Mouse (Mus musculus): ENCODE data around the gene Vta1. TPM values are rescaled to one million over a fixed set of nuclear protein-coding genes. Genes with fewer than 3 reads are reported as not detected.

Vta1 gene
- 173 and 187 TPM in 2 replicates for polyA plus RNA-seq (2015; fragmentation: Nextera tagmentation; extraction: Ambion mirVana)

DNA sequence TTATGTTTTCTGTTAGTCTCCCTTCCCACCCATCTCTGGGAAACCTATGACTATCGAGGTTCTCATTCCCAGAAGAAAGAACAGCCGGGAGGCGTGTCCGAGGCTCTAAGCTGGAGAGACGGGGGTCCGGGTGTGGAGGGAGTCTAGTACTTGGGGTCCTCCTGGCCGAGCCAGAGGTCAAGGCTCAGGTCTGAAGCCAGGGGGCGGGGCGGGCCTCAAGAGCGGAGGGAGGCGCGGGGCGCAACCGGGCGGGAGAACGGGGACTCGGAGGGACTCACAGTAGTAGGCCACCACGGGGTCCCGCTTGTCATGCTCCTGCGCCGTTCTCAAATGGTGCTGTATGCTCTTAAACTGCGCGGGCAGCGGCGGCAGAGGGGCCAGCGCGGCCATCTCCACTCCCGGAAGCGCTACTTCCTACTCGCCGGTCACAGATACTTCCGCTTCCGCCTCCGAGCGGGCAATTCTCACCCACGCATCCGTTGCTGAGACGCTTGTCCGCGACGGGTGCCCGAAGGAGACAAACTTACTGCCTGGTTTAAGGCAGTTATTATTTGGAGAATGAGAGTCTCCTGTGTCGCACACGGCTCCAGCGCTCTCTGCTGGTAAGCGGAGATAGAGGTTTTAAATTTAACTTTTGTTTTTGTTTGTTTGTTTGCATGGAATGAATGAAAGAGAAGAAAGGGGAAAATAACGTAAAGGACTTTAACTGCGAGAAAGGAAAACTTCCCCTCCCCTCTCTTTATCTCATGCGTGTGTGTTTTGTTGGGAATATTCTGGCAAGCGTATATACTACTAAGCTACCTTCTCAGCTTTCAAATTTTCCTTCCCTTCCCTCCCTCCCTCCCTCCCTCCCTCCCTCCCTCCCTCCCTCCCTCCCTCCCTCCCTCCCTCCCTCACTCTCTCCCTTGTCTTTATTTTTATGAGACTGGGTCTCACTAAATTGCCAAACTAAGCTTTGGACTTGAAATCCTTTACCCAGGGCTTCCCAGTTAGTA is at the start of gene Vta1, which contains the start of gene Nmbr:
Vta1 (minus strand) TSS at position 489 of the 995 bp plus-strand sequence.
Nmbr (plus strand) TSS at position 520 of the 995 bp plus-strand sequence.
- under 1% methylated on average over 48 of the region's 50 CpGs for WGBS
- Histone ChIP-seq H3K4me2 (peak within 1 kb of the TSS; percentile 60), H3K27ac (replicated peaks) (peak within 1 kb of the TSS; percentile 87), H3K9ac (replicated peaks) (peak within 1 kb of the TSS; percentile 80), H3K4me1 (peaks cover 17% of the 10 kb centered on the region), H3K27me3 (replicated peaks) (no peaks in the 10 kb centered on the region), H3K9me3 (replicated peaks) (no peaks in the 10 kb centered on the region), H3K36me3 (no peaks in the 10 kb centered on the region), H3K4me3 (replicated peaks) (peak within 1 kb of the TSS; percentile 89)
- peak; percentile 97 for ATAC-seq (ENCODE audit: low FRiP score)

DNA sequence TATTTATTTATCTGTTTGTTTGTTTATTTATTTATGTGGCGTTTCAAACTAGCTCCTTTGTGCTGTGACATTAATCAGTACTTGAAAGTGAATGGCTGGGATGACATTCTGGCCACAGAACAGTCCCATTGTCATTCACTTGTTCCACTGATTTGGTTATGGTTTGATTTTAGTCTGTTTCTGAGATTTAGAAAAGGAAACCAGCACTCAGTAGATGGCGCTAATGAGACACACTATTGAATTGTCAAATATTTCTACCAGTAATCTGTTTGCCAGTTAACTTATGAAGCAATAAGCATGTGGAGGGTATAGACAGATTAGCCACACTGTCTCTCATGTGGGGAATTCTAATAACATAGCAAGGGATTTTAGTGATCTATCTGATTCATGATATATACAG is 28.9 kb upstream of the Vta1 start:
- 7% methylated on average over 2 of the region's 2 CpGs for WGBS
- Histone ChIP-seq H3K9ac (replicated peaks) (no peak overlapping the region), H3K27ac (replicated peaks) (no peak overlapping the region), H3K4me2 (no peak overlapping the region), H3K27me3 (replicated peaks) (no peaks in the 10 kb centered on the region), H3K36me3 (no peaks in the 10 kb centered on the region), H3K9me3 (replicated peaks) (no peaks in the 10 kb centered on the region), H3K4me1 (no peaks in the 10 kb centered on the region), H3K4me3 (replicated peaks) (no peak overlapping the region)
- no peak for ATAC-seq (ENCODE audit: low FRiP score)

DNA sequence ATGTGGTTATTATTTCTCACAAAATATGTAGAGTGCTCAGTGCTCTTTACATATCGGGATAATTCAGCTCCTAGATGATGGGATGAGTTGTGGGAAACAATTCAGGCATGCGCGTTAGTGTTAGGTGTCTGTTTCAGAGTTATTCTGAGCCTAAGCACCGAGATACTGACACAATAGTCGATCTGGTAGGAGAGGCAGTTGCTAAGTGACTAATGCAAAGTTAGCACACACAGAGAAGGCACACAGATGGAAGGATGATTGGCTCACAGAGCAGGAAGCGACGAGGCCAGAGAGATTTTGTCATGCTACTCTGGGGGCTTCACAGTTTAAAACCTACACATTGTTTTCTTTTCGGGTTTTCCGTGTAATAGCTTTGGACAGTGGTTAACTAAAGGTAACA is 20.3 kb upstream of the Vta1 start:
- WGBS = 73% methylated on average over 9 of the region's 9 CpGs
- Histone ChIP-seq H3K27ac (replicated peaks) (no peak overlapping the region), H3K9ac (replicated peaks) (no peak overlapping the region), H3K4me3 (replicated peaks) (no peak overlapping the region), H3K36me3 (no peaks in the 10 kb centered on the region), H3K27me3 (replicated peaks) (no peaks in the 10 kb centered on the region), H3K9me3 (replicated peaks) (no peaks in the 10 kb centered on the region), H3K4me2 (no peak overlapping the region), H3K4me1 (no peaks in the 10 kb centered on the region)
- ATAC-seq (ENCODE audit: low FRiP score) = no peak

DNA sequence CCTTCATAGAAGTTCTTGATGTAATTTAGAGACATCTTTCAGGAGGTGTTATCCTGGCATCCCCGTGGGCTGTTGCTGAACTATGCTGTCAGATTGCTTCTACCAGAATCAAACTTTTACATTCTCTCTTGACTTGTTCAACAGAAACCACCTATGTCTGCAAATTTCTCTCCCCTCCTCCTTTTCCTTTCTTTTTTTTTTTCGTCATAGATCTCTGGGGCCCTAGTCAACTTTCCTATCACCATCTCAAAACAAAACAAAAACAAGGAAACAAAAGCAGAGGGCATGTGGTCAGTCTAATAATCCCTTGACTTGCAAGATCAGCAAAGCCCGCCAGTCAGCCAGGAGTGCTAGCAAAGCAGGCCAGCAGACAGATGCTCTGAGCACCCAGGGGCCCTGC is 12.8 kb upstream of the Vta1 start, which contains the start of gene Gje1:
Gje1 (minus strand) TSS at position 101 of the 400 bp plus-strand sequence.
- 69% methylated on average over 3 of the region's 3 CpGs for whole genome bisulfite sequencing
- no peaks in the 10 kb centered on the region for H3K27me3 ChIP-seq (replicated peaks)
- H3K9ac ChIP-seq (replicated peaks) = no peak within 1 kb of the TSS
- ATAC-seq (ENCODE audit: low FRiP score) = no peak
- H3K4me1 ChIP-seq = no peaks in the 10 kb centered on the region
- H3K4me2 ChIP-seq = no peak within 1 kb of the TSS
- no peaks in the 10 kb centered on the region for H3K9me3 ChIP-seq (replicated peaks)
- H3K27ac ChIP-seq (replicated peaks) = no peak within 1 kb of the TSS
- no peak within 1 kb of the TSS for H3K4me3 ChIP-seq (replicated peaks)
- no peaks in the 10 kb centered on the region for H3K36me3 ChIP-seq

DNA sequence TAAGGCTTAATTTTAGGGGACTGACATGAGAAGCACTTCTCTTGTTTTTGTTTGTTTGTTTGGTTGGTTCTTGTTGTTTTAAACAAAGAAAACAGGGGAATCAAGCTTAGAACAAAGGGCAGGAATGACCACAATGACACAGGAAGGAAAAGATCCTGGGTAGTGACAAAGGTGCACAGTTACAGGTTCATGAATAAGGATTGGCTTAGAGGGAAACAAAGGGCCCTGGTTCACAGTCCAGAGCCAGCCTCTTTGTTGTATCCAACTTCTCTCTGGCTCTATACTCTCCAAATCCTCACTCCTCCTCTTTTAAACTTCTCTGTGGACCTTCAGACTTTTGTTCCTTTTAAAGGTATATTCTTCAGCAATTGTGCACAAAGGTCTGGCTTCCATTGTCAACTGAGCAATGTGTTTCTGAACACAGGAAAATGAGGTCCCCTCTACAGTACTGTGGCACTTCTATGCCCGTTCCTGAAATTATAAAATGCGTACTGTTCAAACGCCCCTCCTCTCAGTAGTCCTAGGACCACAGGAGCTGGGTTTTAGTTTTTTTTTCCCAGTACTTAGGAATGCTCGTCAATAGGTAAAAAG is 1.4 kb downstream of the Vta1 start:
- H3K36me3 ChIP-seq = no peaks in the 10 kb centered on the region
- H3K27me3 ChIP-seq (replicated peaks) = no peaks in the 10 kb centered on the region
- peak overlapping the region; percentile 80 for H3K9ac ChIP-seq (replicated peaks)
- no peaks in the 10 kb centered on the region for H3K9me3 ChIP-seq (replicated peaks)
- peak overlapping the region; percentile 60 for H3K4me2 ChIP-seq
- H3K4me1 ChIP-seq = peaks cover 17% of the 10 kb centered on the region
- no peak for ATAC-seq (ENCODE audit: low FRiP score)
- WGBS = 17% methylated on average over 4 of the region's 4 CpGs
- H3K4me3 ChIP-seq (replicated peaks) = peak overlapping the region; percentile 89
- peak overlapping the region; percentile 54 for H3K27ac ChIP-seq (replicated peaks)

DNA sequence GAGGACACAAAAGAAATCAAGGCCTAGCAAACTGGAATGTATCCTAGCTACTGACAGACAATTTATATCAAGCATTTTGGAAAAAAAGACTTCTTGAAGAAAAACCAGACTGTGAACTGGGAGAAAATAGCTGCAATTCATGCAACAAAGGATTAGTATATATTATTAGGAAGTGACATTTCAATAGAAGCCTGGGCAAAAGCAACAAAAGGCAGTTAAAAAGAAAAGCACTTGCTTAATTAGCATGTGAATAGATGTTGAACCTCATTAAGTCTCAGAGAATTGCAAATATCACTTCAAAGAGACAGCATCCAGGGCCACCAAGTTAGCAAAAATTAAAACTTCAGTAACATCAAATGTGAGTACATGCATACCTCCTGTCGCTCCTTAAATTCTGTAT is 2.1 kb downstream of the Vta1 start:
- Histone ChIP-seq H3K9me3 (replicated peaks) (no peaks in the 10 kb centered on the region), H3K27ac (replicated peaks) (0 out of 2 replicates have a peak overlapping the region, but pooled peaks have one; percentile 54), H3K27me3 (replicated peaks) (no peaks in the 10 kb centered on the region), H3K36me3 (no peaks in the 10 kb centered on the region), H3K4me2 (peak overlapping the region; percentile 60), H3K4me1 (peaks cover 17% of the 10 kb centered on the region), H3K4me3 (replicated peaks) (peak overlapping the region; percentile 89; the same call in 1 of the 2 replicates), H3K9ac (replicated peaks) (no peak overlapping the region)
- ATAC-seq (ENCODE audit: low FRiP score) = no peak
- 21% methylated on average over 1 of the region's 1 CpGs for WGBS

DNA sequence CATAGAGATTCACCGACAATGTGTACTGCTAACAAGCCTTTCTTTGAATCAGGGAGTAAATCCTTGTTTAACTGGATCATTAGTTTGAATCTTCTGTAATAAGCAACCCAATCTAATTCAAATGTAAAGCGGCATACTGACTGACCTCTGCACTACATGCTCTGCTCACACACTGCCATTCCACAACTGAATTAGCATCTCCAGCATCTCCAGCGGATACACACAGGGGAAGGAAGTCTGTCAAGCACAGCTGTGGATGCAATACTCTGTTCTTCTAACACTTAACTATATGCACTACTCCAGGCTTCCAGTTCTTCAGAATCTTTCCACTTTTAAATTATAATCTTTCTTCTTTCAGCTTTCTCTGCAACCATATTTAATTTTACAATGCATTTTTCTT is 15.0 kb downstream of the Vta1 start:
- no peaks in the 10 kb centered on the region for H3K4me1 ChIP-seq
- H3K9ac ChIP-seq (replicated peaks) = no peak overlapping the region
- peaks cover 8% of the 10 kb centered on the region; the same call in 1 of the 2 replicates for H3K36me3 ChIP-seq
- H3K4me3 ChIP-seq (replicated peaks) = no peak overlapping the region
- H3K4me2 ChIP-seq = no peak overlapping the region
- no peaks in the 10 kb centered on the region for H3K27me3 ChIP-seq (replicated peaks)
- H3K27ac ChIP-seq (replicated peaks) = no peak overlapping the region
- 38% methylated on average over 3 of the region's 3 CpGs for WGBS
- ATAC-seq (ENCODE audit: low FRiP score) = no peak
- no peaks in the 10 kb centered on the region for H3K9me3 ChIP-seq (replicated peaks)

DNA sequence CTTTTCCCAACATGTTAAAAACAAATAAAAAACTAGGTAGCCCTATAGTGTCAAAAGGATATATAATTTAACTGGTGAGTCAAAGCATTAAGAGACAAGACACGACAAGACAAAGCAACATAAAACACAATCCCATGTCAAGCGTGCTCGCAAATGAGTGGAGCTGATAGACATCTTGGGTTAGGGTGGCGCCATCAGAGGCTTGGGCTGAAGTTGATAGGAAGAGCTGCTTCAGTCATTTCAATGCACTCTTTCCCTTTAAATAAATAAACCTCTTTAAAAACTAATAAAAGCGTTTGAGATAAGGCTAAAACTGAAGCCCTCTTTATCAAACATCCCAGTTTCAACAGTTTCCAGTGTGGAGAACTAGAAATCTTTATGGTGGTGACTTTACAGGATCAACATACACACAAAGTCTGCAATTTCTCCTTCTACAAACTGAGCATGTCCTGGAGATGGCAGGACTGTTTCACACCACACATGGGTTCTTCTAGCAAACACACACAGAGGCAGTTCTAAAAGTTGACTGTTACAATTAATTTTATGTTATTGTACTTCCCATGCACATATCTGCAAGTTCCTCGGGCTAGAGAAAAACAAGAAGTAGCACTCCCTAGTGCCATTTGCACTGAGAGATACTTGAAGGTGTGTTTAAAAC is 16.4 kb downstream of the Vta1 start:
- Histone ChIP-seq H3K4me3 (replicated peaks) (no peak overlapping the region), H3K4me2 (no peak overlapping the region), H3K36me3 (peaks cover 11% of the 10 kb centered on the region; the same call in 1 of the 2 replicates), H3K4me1 (no peaks in the 10 kb centered on the region), H3K27me3 (replicated peaks) (no peaks in the 10 kb centered on the region), H3K27ac (replicated peaks) (no peak overlapping the region), H3K9me3 (replicated peaks) (no peaks in the 10 kb centered on the region), H3K9ac (replicated peaks) (no peak overlapping the region)
- no peak for ATAC-seq (ENCODE audit: low FRiP score)
- 93% methylated on average over 6 of the region's 6 CpGs for WGBS

DNA sequence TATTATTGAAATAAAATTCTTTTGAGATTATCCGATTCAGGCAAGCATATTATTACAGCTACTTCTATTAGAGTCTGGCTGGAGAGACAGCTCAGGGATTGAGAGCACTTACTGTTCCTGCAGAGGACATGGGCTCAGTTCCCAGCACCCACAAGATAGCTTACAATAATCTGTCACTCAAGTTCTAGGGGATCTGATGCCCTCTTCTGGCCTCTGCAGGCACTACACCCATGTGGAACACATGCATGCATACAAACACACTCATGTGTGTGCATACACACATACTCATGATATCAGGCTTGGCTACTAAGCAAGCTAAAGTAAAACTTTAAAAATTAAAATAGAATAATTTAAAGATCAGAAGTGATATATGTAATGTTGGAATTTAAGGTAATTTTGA is 19.7 kb downstream of the Vta1 start:
- Histone ChIP-seq H3K4me2 (no peak overlapping the region), H3K4me1 (no peaks in the 10 kb centered on the region), H3K9me3 (replicated peaks) (no peaks in the 10 kb centered on the region), H3K27me3 (replicated peaks) (no peaks in the 10 kb centered on the region), H3K36me3 (peaks cover 11% of the 10 kb centered on the region; the same call in 1 of the 2 replicates), H3K27ac (replicated peaks) (no peak overlapping the region), H3K9ac (replicated peaks) (no peak overlapping the region), H3K4me3 (replicated peaks) (no peak overlapping the region)
- ATAC-seq (ENCODE audit: low FRiP score) = no peak
- whole genome bisulfite sequencing = 100% methylated on average over 1 of the region's 1 CpGs

DNA sequence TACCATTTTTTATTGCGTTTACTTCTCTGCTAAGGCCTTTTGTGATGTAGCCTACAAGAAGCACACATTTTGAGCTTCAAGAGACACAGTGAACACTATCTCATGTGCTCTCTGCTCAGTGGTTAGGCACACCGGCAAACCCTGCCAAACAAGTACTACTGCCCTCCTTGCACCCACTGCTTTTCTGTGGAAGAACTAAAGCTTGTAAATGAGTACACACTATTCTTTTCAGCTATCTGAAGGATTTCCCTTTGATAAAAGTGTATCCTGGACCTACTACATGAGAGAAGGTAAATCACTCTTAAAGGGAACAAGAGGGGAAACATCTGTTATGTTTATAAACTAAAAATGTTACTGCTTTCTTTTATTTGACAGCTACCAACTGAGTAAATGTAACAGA is 39.2 kb downstream of the Vta1 start:
- Histone ChIP-seq H3K27me3 (replicated peaks) (no peaks in the 10 kb centered on the region), H3K27ac (replicated peaks) (no peak overlapping the region), H3K4me3 (replicated peaks) (no peak overlapping the region), H3K36me3 (peaks cover 30% of the 10 kb centered on the region), H3K9ac (replicated peaks) (no peak overlapping the region), H3K9me3 (replicated peaks) (no peaks in the 10 kb centered on the region), H3K4me1 (no peaks in the 10 kb centered on the region), H3K4me2 (no peak overlapping the region)
- no peak for ATAC-seq (ENCODE audit: low FRiP score)
- 96% methylated on average over 2 of the region's 2 CpGs for WGBS

DNA sequence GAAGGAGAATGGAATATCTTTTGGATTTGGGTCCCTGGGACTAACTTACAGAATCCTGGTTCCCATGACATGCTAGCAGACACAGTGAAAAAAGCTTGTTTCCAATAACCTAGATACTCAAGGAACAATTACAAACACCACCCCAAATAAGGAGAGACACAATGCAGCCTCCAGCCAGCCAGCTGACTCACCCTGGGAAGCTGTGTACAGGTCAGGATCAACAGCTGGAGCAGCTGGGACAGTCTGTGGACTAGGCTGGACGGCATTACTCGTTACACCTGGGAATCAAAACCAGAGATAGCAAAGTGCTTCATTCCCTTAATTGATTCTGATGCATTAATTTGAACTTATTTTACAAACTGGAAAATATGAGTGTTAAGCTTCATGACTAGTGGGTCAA is 44.5 kb downstream of the Vta1 start:
- Histone ChIP-seq H3K27ac (replicated peaks) (no peak overlapping the region), H3K27me3 (replicated peaks) (no peaks in the 10 kb centered on the region), H3K9ac (replicated peaks) (no peak overlapping the region), H3K4me1 (no peaks in the 10 kb centered on the region), H3K36me3 (peaks cover 30% of the 10 kb centered on the region), H3K9me3 (replicated peaks) (no peaks in the 10 kb centered on the region), H3K4me3 (replicated peaks) (no peak overlapping the region), H3K4me2 (no peak overlapping the region)
- WGBS = 80% methylated on average over 2 of the region's 2 CpGs
- no peak for ATAC-seq (ENCODE audit: low FRiP score)
